Mouse (Mus musculus) right cerebral cortex, adult 2 months (tissue): ENCODE measurements at regions not wholly inside any gene's neighbourhood (a gene's known extent, or its start where the extent isn't known, plus 50 kb on each side); places are given as distances from the start of the nearest gene placed in this dataset.

Experiments
- DNase-seq, 2 experiments: peaks; one replicate each; pipeline ENCODE4 v3.0.0; 2021 to 2022; ENCODE audit warnings: low spot score in 2 of 2

- DNase-seq = no peak
These were observed 494.3 kb downstream of the Cdh26 start for GRCm38 (mm10) chr2:178924456-178925115.

- DNase-seq = no peak
These were observed 496.8 kb downstream of the Cdh26 start for GRCm38 (mm10) chr2:178927038-178927660.

- peak; percentile 60 to 74 for DNase-seq
These were observed 498.7 kb downstream of the Cdh26 start for GRCm38 (mm10) chr2:178929033-178929432.

- DNase-seq = no peak
These were observed 499.8 kb downstream of the Cdh26 start for GRCm38 (mm10) chr2:178930125-178930524.

GRCm38 (mm10) chr2:178948471-178948870 lies 493.8 kb upstream of the Cdh4 start:
- no peak for DNase-seq

- DNase-seq = no peak
These were observed 493.1 kb upstream of the Cdh4 start for GRCm38 (mm10) chr2:178949103-178949502.

- DNase-seq = no peak
These were observed 491.9 kb upstream of the Cdh4 start for GRCm38 (mm10) chr2:178950304-178950703.

- peak in 1 of 2 experiments; percentile 11 for DNase-seq
These were observed 487.7 kb upstream of the Cdh4 start for GRCm38 (mm10) chr2:178954420-178955067.

GRCm38 (mm10) chr2:178958829-178959228 lies 483.4 kb upstream of the Cdh4 start:
- no peak for DNase-seq

GRCm38 (mm10) chr2:178959603-178960002 lies 482.6 kb upstream of the Cdh4 start:
- DNase-seq = no peak

GRCm38 (mm10) chr2:178967584-178968365 lies 474.5 kb upstream of the Cdh4 start:
- no peak for DNase-seq

- no peak for DNase-seq
These were observed 472.5 kb upstream of the Cdh4 start for GRCm38 (mm10) chr2:178969732-178970131.

GRCm38 (mm10) chr2:178975366-178975765 lies 466.9 kb upstream of the Cdh4 start:
- no peak for DNase-seq

GRCm38 (mm10) chr2:178976046-178976445 lies 466.2 kb upstream of the Cdh4 start:
- no peak for DNase-seq

GRCm38 (mm10) chr2:178976495-178976894 lies 465.7 kb upstream of the Cdh4 start:
- no peak for DNase-seq

GRCm38 (mm10) chr2:178979451-178979850 lies 462.8 kb upstream of the Cdh4 start:
- no peak for DNase-seq

- no peak for DNase-seq
These were observed 460.3 kb upstream of the Cdh4 start for GRCm38 (mm10) chr2:178981736-178982502.

GRCm38 (mm10) chr2:178983801-178984200 lies 458.4 kb upstream of the Cdh4 start:
- no peak for DNase-seq

- no peak for DNase-seq
These were observed 454.3 kb upstream of the Cdh4 start for GRCm38 (mm10) chr2:178987935-178988334.

GRCm38 (mm10) chr2:178989291-178989690 lies 452.9 kb upstream of the Cdh4 start:
- DNase-seq = no peak

GRCm38 (mm10) chr2:178989784-178990183 lies 452.4 kb upstream of the Cdh4 start:
- no peak for DNase-seq
